Mouse (Mus musculus): Measurements from ENCODE around the gene Tex19.2. TPM values are rescaled to one million over a fixed set of nuclear protein-coding genes. Genes with fewer than 3 reads are reported as not detected.

Gene Tex19.2
- polyA plus RNA-seq, 1 experiment, result not detected

- H3K9ac ChIP-seq (ENCODE audit: low read depth, poor library complexity, severe bottlenecking), result no peak overlapping the region
- H3K4me1 ChIP-seq (ENCODE audit: control insufficient read depth, insufficient read depth, low read length), result no peaks in the 10 kb centered on the region
- no peak overlapping the region for H3K27ac ChIP-seq (ENCODE audit: insufficient read depth, low read length)
- no peaks in the 10 kb centered on the region for H3K9me3 ChIP-seq (replicated peaks; ENCODE audit: control insufficient read depth, insufficient read depth, low read length, poor library complexity, severe bottlenecking)
- H3K4me3 ChIP-seq (ENCODE audit: low read depth, low read length), result no peak overlapping the region
- TF ChIP-seq POLR2A (IDR thresholded peaks at IDR 0.05; ENCODE audit: insufficient read depth, low read length) (no peak), CTCF (IDR thresholded peaks at IDR 0.05; ENCODE audit: low read depth, low read length) (no peak), EP300 (IDR thresholded peaks at IDR 0.05; ENCODE audit: insufficient read depth, low read depth, low read length) (no peak)
- no peaks in the 10 kb centered on the region for H3K27me3 ChIP-seq (ENCODE audit: control insufficient read depth, insufficient read depth, low read length, poor library complexity, severe bottlenecking)
- H3K36me3 ChIP-seq (ENCODE audit: control insufficient read depth, insufficient read depth, low read length, poor library complexity, severe bottlenecking), result no peaks in the 10 kb centered on the region
These were observed 11.1 kb upstream of the Tex19.2 start for GRCm38 (mm10) chr11:121129616-121130015.

GRCm38 (mm10) chr11:121127441-121127840 lies 9.0 kb upstream of the Tex19.2 start:
- H3K4me1 ChIP-seq (ENCODE audit: control insufficient read depth, insufficient read depth, low read length), result no peaks in the 10 kb centered on the region
- no peaks in the 10 kb centered on the region for H3K27me3 ChIP-seq (ENCODE audit: control insufficient read depth, insufficient read depth, low read length, poor library complexity, severe bottlenecking)
- no peaks in the 10 kb centered on the region for H3K36me3 ChIP-seq (ENCODE audit: control insufficient read depth, insufficient read depth, low read length, poor library complexity, severe bottlenecking)
- H3K9me3 ChIP-seq (replicated peaks; ENCODE audit: control insufficient read depth, insufficient read depth, low read length, poor library complexity, severe bottlenecking), result no peaks in the 10 kb centered on the region
- no peak for TF ChIP-seq POLR2A (IDR thresholded peaks at IDR 0.05; ENCODE audit: insufficient read depth, low read length)
- TF ChIP-seq CTCF (IDR thresholded peaks at IDR 0.05; ENCODE audit: low read depth, low read length), result no peak
- TF ChIP-seq EP300 (IDR thresholded peaks at IDR 0.05; ENCODE audit: insufficient read depth, low read depth, low read length), result no peak
- H3K27ac ChIP-seq (ENCODE audit: insufficient read depth, low read length), result no peak overlapping the region
- H3K4me3 ChIP-seq (ENCODE audit: low read depth, low read length), result no peak overlapping the region
- no peak overlapping the region for H3K9ac ChIP-seq (ENCODE audit: low read depth, poor library complexity, severe bottlenecking)

- Histone ChIP-seq H3K36me3 (ENCODE audit: control insufficient read depth, insufficient read depth, low read length, poor library complexity, severe bottlenecking) (no peaks in the 10 kb centered on the region), H3K4me1 (ENCODE audit: control insufficient read depth, insufficient read depth, low read length) (no peaks in the 10 kb centered on the region), H3K4me3 (ENCODE audit: low read depth, low read length) (no peak overlapping the region), H3K27me3 (ENCODE audit: control insufficient read depth, insufficient read depth, low read length, poor library complexity, severe bottlenecking) (no peaks in the 10 kb centered on the region), H3K27ac (ENCODE audit: insufficient read depth, low read length) (no peak overlapping the region), H3K9me3 (replicated peaks; ENCODE audit: control insufficient read depth, insufficient read depth, low read length, poor library complexity, severe bottlenecking) (no peaks in the 10 kb centered on the region), H3K9ac (ENCODE audit: low read depth, poor library complexity, severe bottlenecking) (no peak overlapping the region)
- TF ChIP-seq EP300 (IDR thresholded peaks at IDR 0.05; ENCODE audit: insufficient read depth, low read depth, low read length), result no peak
- TF ChIP-seq POLR2A (IDR thresholded peaks at IDR 0.05; ENCODE audit: insufficient read depth, low read length), result no peak
- no peak for TF ChIP-seq CTCF (IDR thresholded peaks at IDR 0.05; ENCODE audit: low read depth, low read length)
These were observed 7.9 kb upstream of the Tex19.2 start for GRCm38 (mm10) chr11:121126395-121126794.

- Histone ChIP-seq H3K4me1 (ENCODE audit: control insufficient read depth, insufficient read depth, low read length) (no peaks in the 10 kb centered on the region), H3K9ac (ENCODE audit: low read depth, poor library complexity, severe bottlenecking) (no peak overlapping the region)
These were observed 7.2 kb upstream of the Tex19.2 start for GRCm38 (mm10) chr11:121125522-121126172.

GRCm38 (mm10) chr11:121123438-121123837 lies 5.0 kb upstream of the Tex19.2 start:
- H3K27ac ChIP-seq (ENCODE audit: insufficient read depth, low read length), result no peak overlapping the region
- TF ChIP-seq POLR2A (IDR thresholded peaks at IDR 0.05; ENCODE audit: insufficient read depth, low read length), result no peak
- no peak for TF ChIP-seq CTCF (IDR thresholded peaks at IDR 0.05; ENCODE audit: low read depth, low read length)
- no peak for TF ChIP-seq EP300 (IDR thresholded peaks at IDR 0.05; ENCODE audit: insufficient read depth, low read depth, low read length)
- H3K9me3 ChIP-seq (replicated peaks; ENCODE audit: control insufficient read depth, insufficient read depth, low read length, poor library complexity, severe bottlenecking), result no peaks in the 10 kb centered on the region

More at GRCm38 (mm10) chr11:121125522-121126172, 7.2 kb upstream of the Tex19.2 start:
- no peak for TF ChIP-seq EP300 (IDR thresholded peaks at IDR 0.05; ENCODE audit: insufficient read depth, low read depth, low read length)
- no peak for TF ChIP-seq CTCF (IDR thresholded peaks at IDR 0.05; ENCODE audit: low read depth, low read length)
- no peak for TF ChIP-seq POLR2A (IDR thresholded peaks at IDR 0.05; ENCODE audit: insufficient read depth, low read length)
- H3K27ac ChIP-seq (ENCODE audit: insufficient read depth, low read length), result no peak overlapping the region
- H3K4me3 ChIP-seq (ENCODE audit: low read depth, low read length), result no peak overlapping the region
- H3K36me3 ChIP-seq (ENCODE audit: control insufficient read depth, insufficient read depth, low read length, poor library complexity, severe bottlenecking), result no peaks in the 10 kb centered on the region
- no peaks in the 10 kb centered on the region for H3K27me3 ChIP-seq (ENCODE audit: control insufficient read depth, insufficient read depth, low read length, poor library complexity, severe bottlenecking)
- H3K9me3 ChIP-seq (replicated peaks; ENCODE audit: control insufficient read depth, insufficient read depth, low read length, poor library complexity, severe bottlenecking), result no peaks in the 10 kb centered on the region

GRCm38 (mm10) chr11:121122024-121122670 lies 3.7 kb upstream of the Tex19.2 start:
- TF ChIP-seq POLR2A (IDR thresholded peaks at IDR 0.05; ENCODE audit: insufficient read depth, low read length) (no peak), CTCF (IDR thresholded peaks at IDR 0.05; ENCODE audit: low read depth, low read length) (no peak), EP300 (IDR thresholded peaks at IDR 0.05; ENCODE audit: insufficient read depth, low read depth, low read length) (no peak)
- H3K4me1 ChIP-seq (ENCODE audit: control insufficient read depth, insufficient read depth, low read length), result no peaks in the 10 kb centered on the region
- H3K9ac ChIP-seq (ENCODE audit: low read depth, poor library complexity, severe bottlenecking), result no peak overlapping the region
- H3K9me3 ChIP-seq (replicated peaks; ENCODE audit: control insufficient read depth, insufficient read depth, low read length, poor library complexity, severe bottlenecking), result no peaks in the 10 kb centered on the region
- no peaks in the 10 kb centered on the region for H3K27me3 ChIP-seq (ENCODE audit: control insufficient read depth, insufficient read depth, low read length, poor library complexity, severe bottlenecking)
- no peak overlapping the region for H3K27ac ChIP-seq (ENCODE audit: insufficient read depth, low read length)
- no peaks in the 10 kb centered on the region for H3K36me3 ChIP-seq (ENCODE audit: control insufficient read depth, insufficient read depth, low read length, poor library complexity, severe bottlenecking)
- H3K4me3 ChIP-seq (ENCODE audit: low read depth, low read length), result no peak overlapping the region

More at GRCm38 (mm10) chr11:121123438-121123837, 5.0 kb upstream of the Tex19.2 start:
- H3K36me3 ChIP-seq (ENCODE audit: control insufficient read depth, insufficient read depth, low read length, poor library complexity, severe bottlenecking), result no peaks in the 10 kb centered on the region
- no peak overlapping the region for H3K9ac ChIP-seq (ENCODE audit: low read depth, poor library complexity, severe bottlenecking)
- no peaks in the 10 kb centered on the region for H3K4me1 ChIP-seq (ENCODE audit: control insufficient read depth, insufficient read depth, low read length)
- no peak overlapping the region for H3K4me3 ChIP-seq (ENCODE audit: low read depth, low read length)
- no peaks in the 10 kb centered on the region for H3K27me3 ChIP-seq (ENCODE audit: control insufficient read depth, insufficient read depth, low read length, poor library complexity, severe bottlenecking)

Data from ES-Bruce4 (cell line).